Mouse (Mus musculus): ENCODE data around the gene Olfr1291-ps1. TPM values are rescaled to one million over a fixed set of nuclear protein-coding genes. Genes with fewer than 3 reads are reported as not detected.

Olfr1291-ps1 gene
- not detected in 2 replicates for polyA plus RNA-seq (2016; fragmentation: Nextera tagmentation; extraction: Ambion mirVana)

DNA sequence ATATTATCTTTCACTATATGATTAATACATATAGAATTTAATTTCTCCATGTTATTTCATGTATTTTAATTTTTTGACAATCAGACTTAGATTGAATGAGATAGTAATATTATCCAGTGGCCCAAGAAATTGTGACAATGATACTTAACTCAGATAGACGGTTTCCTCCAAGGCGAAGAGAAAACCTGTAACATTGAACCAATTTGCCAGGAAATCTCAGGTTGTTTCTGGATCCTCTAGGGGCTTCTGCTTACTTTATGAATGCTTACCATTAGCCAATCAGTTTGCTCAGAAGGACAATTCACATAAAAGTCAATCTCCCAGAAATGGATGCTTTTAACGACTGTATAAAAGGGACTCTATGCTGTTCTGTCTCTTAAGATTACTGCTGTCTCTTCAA is at the start of gene Olfr1291-ps1:
Gene Olfr1291-ps1, plus strand, starts transcription at position 301 of the 400 bp plus-strand sequence.
- no peak for ATAC-seq (ENCODE audit: insufficient number of reproducible peaks, insufficient read depth, low FRiP score, low TSS enrichment)
- no peaks in the 10 kb centered on the region for H3K27me3 ChIP-seq
- H3K9ac ChIP-seq, result no peak within 1 kb of the TSS
- H3K4me2 ChIP-seq (replicated peaks), result no peak within 1 kb of the TSS
- no peaks in the 10 kb centered on the region for H3K9me3 ChIP-seq
- H3K27ac ChIP-seq, result no peak within 1 kb of the TSS
- H3K36me3 ChIP-seq, result no peaks in the 10 kb centered on the region
- WGBS, result 77% methylated on average over 3 of the region's 3 CpGs
- H3K4me1 ChIP-seq, result no peaks in the 10 kb centered on the region
- no peak within 1 kb of the TSS for H3K4me3 ChIP-seq

DNA sequence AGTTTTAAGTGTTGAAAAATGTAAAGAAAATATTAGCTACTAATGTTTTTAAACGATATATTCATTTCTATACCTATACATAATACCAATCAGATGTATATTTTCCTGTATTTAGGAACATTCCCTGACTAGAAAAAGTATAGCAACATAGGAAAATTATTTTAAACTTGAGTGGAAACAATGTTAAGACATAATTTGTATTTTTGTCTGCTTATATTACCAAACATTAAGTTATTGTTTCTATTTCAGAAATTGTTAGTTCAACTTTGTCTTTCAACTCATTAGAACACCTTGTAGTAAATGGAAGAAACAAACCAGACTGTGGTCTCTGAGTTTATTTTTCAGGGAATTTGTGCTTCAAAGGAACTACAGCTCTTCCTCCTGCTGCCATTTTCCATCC is 48.1 kb upstream of the Olfr1291-ps1 start, which contains the start of gene Olfr1287:
Gene Olfr1287, plus strand, starts transcription at position 301 of the 400 bp plus-strand sequence.
- Histone ChIP-seq H3K4me3 (no peak within 1 kb of the TSS), H3K27me3 (no peaks in the 10 kb centered on the region), H3K9ac (no peak within 1 kb of the TSS), H3K9me3 (no peaks in the 10 kb centered on the region), H3K27ac (no peak within 1 kb of the TSS), H3K36me3 (no peaks in the 10 kb centered on the region), H3K4me2 (replicated peaks) (no peak within 1 kb of the TSS), H3K4me1 (no peaks in the 10 kb centered on the region)
- 65% methylated on average over 1 of the region's 1 CpGs for WGBS
- ATAC-seq (ENCODE audit: insufficient number of reproducible peaks, insufficient read depth, low FRiP score, low TSS enrichment), result no peak

- Histone ChIP-seq H3K4me2 (replicated peaks) (no peak within 1 kb of the TSS), H3K4me1 (no peaks in the 10 kb centered on the region), H3K27ac (no peak within 1 kb of the TSS), H3K36me3 (no peaks in the 10 kb centered on the region), H3K27me3 (no peaks in the 10 kb centered on the region), H3K9ac (no peak within 1 kb of the TSS), H3K4me3 (no peak within 1 kb of the TSS), H3K9me3 (no peaks in the 10 kb centered on the region)
- 90% methylated on average over 1 of the region's 1 CpGs for WGBS
- ATAC-seq (ENCODE audit: insufficient number of reproducible peaks, insufficient read depth, low FRiP score, low TSS enrichment), result no peak
Observed at GRCm38 (mm10) chr2:111473801-111474200, 23.2 kb upstream of the Olfr1291-ps1 start, which contains the start of gene Olfr1288. TSS of gene Olfr1288 (plus strand) at chr2:111474101.

- no peak within 1 kb of the TSS for H3K4me2 ChIP-seq (replicated peaks)
- H3K27ac ChIP-seq, result no peak within 1 kb of the TSS
- 77% methylated on average over 1 of the region's 1 CpGs for WGBS
- H3K9ac ChIP-seq, result no peak within 1 kb of the TSS
- H3K36me3 ChIP-seq, result no peaks in the 10 kb centered on the region
- no peaks in the 10 kb centered on the region for H3K4me1 ChIP-seq
- no peaks in the 10 kb centered on the region for H3K27me3 ChIP-seq
- no peak for ATAC-seq (ENCODE audit: insufficient number of reproducible peaks, insufficient read depth, low FRiP score, low TSS enrichment)
- H3K9me3 ChIP-seq, result no peaks in the 10 kb centered on the region
- H3K4me3 ChIP-seq, result no peak within 1 kb of the TSS
Observed at GRCm38 (mm10) chr2:111480519-111480918, 16.5 kb upstream of the Olfr1291-ps1 start, which contains the start of gene Olfr1289. TSS of gene Olfr1289 (plus strand) at chr2:111480819.

GRCm38 (mm10) chr2:111493729-111494128 is 3.3 kb upstream of the Olfr1291-ps1 start, which contains the start of gene Olfr1290:
TSS of gene Olfr1290 (minus strand) at chr2:111493829.
- Histone ChIP-seq H3K9me3 (no peaks in the 10 kb centered on the region), H3K4me2 (replicated peaks) (no peak within 1 kb of the TSS), H3K36me3 (no peaks in the 10 kb centered on the region), H3K4me1 (no peaks in the 10 kb centered on the region), H3K9ac (no peak within 1 kb of the TSS), H3K27me3 (no peaks in the 10 kb centered on the region), H3K27ac (no peak within 1 kb of the TSS), H3K4me3 (no peak within 1 kb of the TSS)
- ATAC-seq (ENCODE audit: insufficient number of reproducible peaks, insufficient read depth, low FRiP score, low TSS enrichment), result no peak
- 79% methylated on average over 5 of the region's 5 CpGs for WGBS

DNA sequence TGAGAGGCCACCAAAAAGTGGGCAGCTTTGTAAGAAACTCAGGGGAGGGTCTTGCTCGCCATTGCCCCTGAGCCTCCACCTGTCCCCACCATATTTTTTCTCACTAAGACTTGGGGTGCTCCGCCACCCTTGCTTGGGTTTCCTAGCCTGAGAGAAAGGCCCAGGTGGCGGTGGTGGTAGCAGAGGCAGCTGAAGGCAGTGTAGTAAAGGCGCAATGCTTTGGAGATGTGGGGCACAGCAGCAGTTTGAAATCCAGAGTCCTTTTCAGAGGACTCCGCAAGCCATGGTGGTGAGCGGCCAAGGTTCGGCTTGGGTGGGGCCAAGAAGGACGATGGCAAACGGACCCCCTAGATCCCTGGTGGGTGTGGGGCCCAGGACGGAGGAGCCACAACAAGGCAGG is 20.5 kb downstream of the Olfr1291-ps1 start:
- WGBS, result 89% methylated on average over 10 of the region's 10 CpGs
- Histone ChIP-seq H3K4me3 (no peak overlapping the region), H3K4me2 (replicated peaks) (no peak overlapping the region), H3K36me3 (no peaks in the 10 kb centered on the region), H3K9me3 (0 out of 2 replicates have a peak, but pooled peaks cover 3% of the 10 kb centered on the region), H3K9ac (no peak overlapping the region), H3K27me3 (no peaks in the 10 kb centered on the region), H3K27ac (no peak overlapping the region), H3K4me1 (no peaks in the 10 kb centered on the region)
- ATAC-seq (ENCODE audit: insufficient number of reproducible peaks, insufficient read depth, low FRiP score, low TSS enrichment), result no peak

GRCm38 (mm10) chr2:111524903-111525302 is 27.9 kb downstream of the Olfr1291-ps1 start, which contains the start of gene Olfr1293-ps:
TSS of gene Olfr1293-ps (plus strand) at chr2:111525203.
- Histone ChIP-seq H3K4me2 (replicated peaks) (no peak within 1 kb of the TSS), H3K36me3 (no peaks in the 10 kb centered on the region), H3K9ac (no peak within 1 kb of the TSS), H3K27ac (no peak within 1 kb of the TSS), H3K4me3 (no peak within 1 kb of the TSS), H3K4me1 (no peaks in the 10 kb centered on the region), H3K9me3 (0 out of 2 replicates have a peak, but pooled peaks cover 3% of the 10 kb centered on the region), H3K27me3 (no peaks in the 10 kb centered on the region)
- 93% methylated on average over 1 of the region's 1 CpGs for WGBS
- ATAC-seq (ENCODE audit: insufficient number of reproducible peaks, insufficient read depth, low FRiP score, low TSS enrichment), result no peak

GRCm38 (mm10) chr2:111540191-111540590 is 43.2 kb downstream of the Olfr1291-ps1 start, which contains the start of gene Olfr1294:
TSS of gene Olfr1294 (minus strand) at chr2:111540291.
- no peak for ATAC-seq (ENCODE audit: insufficient number of reproducible peaks, insufficient read depth, low FRiP score, low TSS enrichment)
- Histone ChIP-seq H3K36me3 (no peaks in the 10 kb centered on the region), H3K9me3 (no peaks in the 10 kb centered on the region)

More at GRCm38 (mm10) chr2:111540191-111540590, 43.2 kb downstream of the Olfr1291-ps1 start, which contains the start of gene Olfr1294:
- Histone ChIP-seq H3K9ac (no peak within 1 kb of the TSS), H3K4me1 (no peaks in the 10 kb centered on the region), H3K4me2 (replicated peaks) (no peak within 1 kb of the TSS), H3K4me3 (no peak within 1 kb of the TSS), H3K27me3 (no peaks in the 10 kb centered on the region), H3K27ac (no peak within 1 kb of the TSS)
- WGBS, result 51% methylated on average over 1 of the region's 1 CpGs

Other genes with a start within 250 kb of the Olfr1291-ps1 start
- gene Olfr1276, start 242.7 kb upstream of the Olfr1291-ps1 start, polyA plus RNA-seq (2016; fragmentation: Nextera tagmentation; extraction: Ambion mirVana), result not detected in 2 replicates
- gene Olfr1277, start 223.1 kb upstream of the Olfr1291-ps1 start, polyA plus RNA-seq (2016; fragmentation: Nextera tagmentation; extraction: Ambion mirVana), result not detected in 2 replicates
- not detected in 2 replicates for gene Olfr1278, start 207.0 kb upstream of the Olfr1291-ps1 start, polyA plus RNA-seq (2016; fragmentation: Nextera tagmentation; extraction: Ambion mirVana)
- not detected in 2 replicates for gene Olfr1279, start 196.5 kb upstream of the Olfr1291-ps1 start, polyA plus RNA-seq (2016; fragmentation: Nextera tagmentation; extraction: Ambion mirVana)
- gene Olfr1280, start 183.2 kb upstream of the Olfr1291-ps1 start, polyA plus RNA-seq (2016; fragmentation: Nextera tagmentation; extraction: Ambion mirVana), result not detected in 2 replicates
- not detected in 2 replicates for gene Olfr1281, start 170.7 kb upstream of the Olfr1291-ps1 start, polyA plus RNA-seq (2016; fragmentation: Nextera tagmentation; extraction: Ambion mirVana)
- gene Olfr1282, start 161.1 kb upstream of the Olfr1291-ps1 start, polyA plus RNA-seq (2016; fragmentation: Nextera tagmentation; extraction: Ambion mirVana), result not detected in 2 replicates
- not detected in 2 replicates for gene Olfr1283, start 130.4 kb upstream of the Olfr1291-ps1 start, polyA plus RNA-seq (2016; fragmentation: Nextera tagmentation; extraction: Ambion mirVana)
- gene Olfr1284, start 121.7 kb upstream of the Olfr1291-ps1 start, polyA plus RNA-seq (2016; fragmentation: Nextera tagmentation; extraction: Ambion mirVana), result not detected in 2 replicates
- not detected in 2 replicates for gene Olfr1286, start 74.1 kb upstream of the Olfr1291-ps1 start, polyA plus RNA-seq (2016; fragmentation: Nextera tagmentation; extraction: Ambion mirVana)
- not detected in 2 replicates for gene Olfr1287, start 48.0 kb upstream of the Olfr1291-ps1 start, polyA plus RNA-seq (2016; fragmentation: Nextera tagmentation; extraction: Ambion mirVana)
- not detected in 2 replicates for gene Olfr1288, start 23.1 kb upstream of the Olfr1291-ps1 start, polyA plus RNA-seq (2016; fragmentation: Nextera tagmentation; extraction: Ambion mirVana)
- not detected in 2 replicates for gene Olfr1289, start 16.4 kb upstream of the Olfr1291-ps1 start, polyA plus RNA-seq (2016; fragmentation: Nextera tagmentation; extraction: Ambion mirVana)
- not detected in 2 replicates for gene Olfr1290, start 3.4 kb upstream of the Olfr1291-ps1 start, polyA plus RNA-seq (2016; fragmentation: Nextera tagmentation; extraction: Ambion mirVana)
- not detected in 2 replicates for gene Olfr1293-ps, start 28.0 kb downstream of the Olfr1291-ps1 start, polyA plus RNA-seq (2016; fragmentation: Nextera tagmentation; extraction: Ambion mirVana)
- not detected in 2 replicates for gene Olfr1294, start 43.1 kb downstream of the Olfr1291-ps1 start, polyA plus RNA-seq (2016; fragmentation: Nextera tagmentation; extraction: Ambion mirVana)
- gene Olfr1295, start 72.5 kb downstream of the Olfr1291-ps1 start, polyA plus RNA-seq (2016; fragmentation: Nextera tagmentation; extraction: Ambion mirVana), result not detected in 2 replicates
- gene Olfr1297, start 129.3 kb downstream of the Olfr1291-ps1 start, polyA plus RNA-seq (2016; fragmentation: Nextera tagmentation; extraction: Ambion mirVana), result not detected in 2 replicates
- gene Olfr1298, start 152.0 kb downstream of the Olfr1291-ps1 start, polyA plus RNA-seq (2016; fragmentation: Nextera tagmentation; extraction: Ambion mirVana), result not detected in 2 replicates
- not detected in 2 replicates for gene Olfr1299, start 164.2 kb downstream of the Olfr1291-ps1 start, polyA plus RNA-seq (2016; fragmentation: Nextera tagmentation; extraction: Ambion mirVana)

Data from embryonic facial prominence, embryonic 12.5 days (tissue).